Mouse (Mus musculus) limb, embryonic 11.5 days (tissue): ENCODE results near the gene Kif16b. TPM values are rescaled to one million over a fixed set of nuclear protein-coding genes. Genes with fewer than 3 reads are reported as not detected.

Experiments
- ATAC-seq: fragments of 200-750 bp; cut with Nextera tagmentation; 2 replicates; pipeline ENCODE4 v1.8.0; 2017; ENCODE audit warnings: low read depth; ENCODE audit not compliant: insufficient number of reproducible peaks, low FRiP score, low TSS enrichment
- DNase-seq: peaks from one replicate; pipeline ENCODE4 v3.0.0-alpha.2; 2015; ENCODE audit warnings: low spot score
- H3K27ac ChIP-seq: fragments of 300-500 bp; sonication (generic); replicated peaks from 2 replicates; pipeline ENCODE4 v1.5.1; 2014; ENCODE audit warnings: low read depth, mild to moderate bottlenecking, low read length
- H3K27me3 ChIP-seq: fragments of 300-500 bp; sonication (generic); 2 replicates; pipeline ENCODE4 v1.6.1; 2014; ENCODE audit warnings: mild to moderate bottlenecking, low read length, mixed read lengths; ENCODE audit not compliant: control insufficient read depth, insufficient read depth
- H3K36me3 ChIP-seq: fragments of 300-500 bp; sonication (generic); 2 replicates; pipeline ENCODE4 v1.6.1; 2014; ENCODE audit warnings: mild to moderate bottlenecking, low read length, moderate library complexity, mixed read lengths; ENCODE audit not compliant: control insufficient read depth, insufficient read depth
- H3K4me1 ChIP-seq: fragments of 300-500 bp; sonication (generic); 2 replicates; pipeline ENCODE4 v1.6.1; 2014; ENCODE audit warnings: low read length, mixed read lengths; ENCODE audit not compliant: control insufficient read depth, insufficient read depth
- H3K4me2 ChIP-seq: fragments of 300-500 bp; sonication (generic); 2 replicates; pipeline ENCODE4 v1.6.1; 2014; ENCODE audit warnings: low read depth, mild to moderate bottlenecking, moderate library complexity; ENCODE audit not compliant: severe bottlenecking
- H3K4me3 ChIP-seq: fragments of 300-500 bp; sonication (generic); 2 replicates; pipeline ENCODE4 v1.5.1; 2014; ENCODE audit warnings: low read depth, low read length
- H3K9ac ChIP-seq: fragments of 300-500 bp; sonication (generic); 2 replicates; pipeline ENCODE4 v1.6.1; 2014; ENCODE audit warnings: mild to moderate bottlenecking, low read length
- H3K9me3 ChIP-seq: fragments of 300-500 bp; sonication (generic); 2 replicates; pipeline ENCODE4 v1.6.1; 2016; ENCODE audit warnings: low read length; ENCODE audit not compliant: control insufficient read depth
- WGBS: fragments of 180-500 bp; shearing (Covaris S2); extraction: QIAGEN DNeasy Blood & Tissue Kit; methylation state at CpG from one replicate; pipeline ENCODE4 v1.1.7; 2014; 5-methylcytosine and 5-hydroxymethylcytosine counted together
- polyA plus RNA-seq: library from polyadenylated mRNA; unstranded; fragments of >200 nt; fragmentation: Nextera tagmentation; extraction: Ambion mirVana; gene quantifications from 2 replicates; pipeline ENCODE4 v1.2.1, GENCODE M21; 2014

Kif16b gene
- polyA plus RNA-seq, 1 experiment from 2014 or later = 11.7 TPM

DNA sequence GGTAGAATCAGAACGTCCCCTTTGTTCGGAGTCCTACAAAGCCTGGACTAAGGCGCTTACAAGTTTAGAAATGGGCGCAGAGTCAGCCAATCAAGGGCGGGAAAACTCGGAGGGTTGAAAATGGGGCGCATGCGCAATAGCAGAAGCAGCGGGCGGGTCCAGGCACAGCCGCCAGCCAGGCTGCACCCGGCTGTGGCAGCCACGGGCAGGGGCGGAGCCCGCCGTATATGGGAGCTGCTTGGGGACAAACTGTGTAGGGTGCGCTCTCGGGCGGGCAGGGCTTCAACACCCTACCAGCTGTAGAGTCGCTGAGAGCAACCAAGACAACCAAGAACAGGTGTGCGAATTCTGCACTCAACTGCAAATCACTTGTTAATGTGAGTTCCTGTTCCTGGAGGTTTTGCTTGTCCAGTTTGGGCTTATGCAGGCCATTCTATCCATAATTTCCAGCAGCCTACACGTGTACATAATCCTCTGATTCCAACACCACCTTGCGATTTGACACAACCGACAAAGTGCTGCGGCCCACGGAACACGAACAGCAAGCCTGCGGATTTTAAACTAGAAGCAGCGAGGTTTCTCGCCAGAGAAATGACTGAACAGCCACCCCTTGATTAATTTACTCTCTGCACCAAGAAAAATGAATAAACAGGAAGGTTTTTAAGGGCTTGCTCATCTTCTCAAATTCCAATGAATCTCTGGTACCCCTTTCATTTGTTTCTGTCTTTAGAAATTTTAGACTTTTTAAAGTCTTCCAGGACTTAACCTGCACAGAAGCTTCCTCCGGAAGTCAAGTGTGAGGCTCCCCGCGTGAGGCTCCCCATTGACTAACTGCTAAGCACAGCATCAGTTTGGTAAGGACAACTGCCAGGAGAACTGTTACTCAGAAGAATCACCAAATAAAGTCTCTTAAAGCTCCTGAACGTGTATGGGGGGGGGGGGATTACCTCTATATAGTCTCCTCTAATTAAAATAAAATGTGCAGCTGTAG, 1.9 kb upstream of the Kif16b start:
- no peaks in the 10 kb centered on the region for H3K9me3 ChIP-seq
- H3K4me2 ChIP-seq = peak overlapping the region; percentile 48
- peak overlapping the region; percentile 34; the same call in 1 of the 2 replicates for H3K9ac ChIP-seq
- DNase-seq (peak; percentile 92), ATAC-seq (peak; percentile 95)
- no peaks in the 10 kb centered on the region for H3K36me3 ChIP-seq
- 8% methylated on average over 34 of the region's 34 CpGs for WGBS
- no peaks in the 10 kb centered on the region for H3K4me1 ChIP-seq
- H3K4me3 ChIP-seq = peak overlapping the region; percentile 26
- H3K27ac ChIP-seq = no peak overlapping the region
- no peaks in the 10 kb centered on the region for H3K27me3 ChIP-seq

DNA sequence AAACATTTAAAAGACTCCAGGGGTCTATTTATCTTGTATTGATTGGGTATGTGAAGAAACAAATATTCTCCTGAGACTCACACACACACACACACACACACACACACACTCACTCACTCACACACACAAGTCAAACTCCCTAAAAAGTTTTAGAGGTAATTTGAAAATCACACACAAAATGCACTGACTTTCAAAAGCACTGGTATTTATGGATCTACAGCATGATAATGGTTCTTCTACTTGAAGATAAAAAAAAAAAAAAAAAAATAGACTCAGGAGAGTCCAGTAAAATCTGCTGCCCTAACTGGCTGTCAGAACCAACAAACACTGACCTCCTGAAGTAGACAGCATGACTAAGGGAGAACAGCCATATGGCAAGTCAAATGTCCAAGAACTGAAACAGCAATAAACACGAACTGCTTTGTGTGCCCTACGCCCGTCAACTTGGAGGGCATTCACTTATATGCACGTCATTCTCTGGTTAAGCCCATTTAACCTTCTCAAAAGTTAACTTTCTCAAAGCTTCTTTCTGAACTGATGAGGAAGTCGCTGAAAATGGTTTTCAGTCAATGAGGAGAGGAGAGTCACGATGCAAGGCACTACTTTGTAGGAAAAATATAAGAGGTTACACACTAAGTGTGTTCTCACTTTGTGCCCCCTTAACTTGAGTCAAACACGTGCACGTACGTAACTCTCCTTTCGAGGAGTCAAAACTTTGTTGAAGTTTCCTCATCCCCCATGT, 1.0 kb downstream of the Kif16b start:
- no peak for ATAC-seq

DNA sequence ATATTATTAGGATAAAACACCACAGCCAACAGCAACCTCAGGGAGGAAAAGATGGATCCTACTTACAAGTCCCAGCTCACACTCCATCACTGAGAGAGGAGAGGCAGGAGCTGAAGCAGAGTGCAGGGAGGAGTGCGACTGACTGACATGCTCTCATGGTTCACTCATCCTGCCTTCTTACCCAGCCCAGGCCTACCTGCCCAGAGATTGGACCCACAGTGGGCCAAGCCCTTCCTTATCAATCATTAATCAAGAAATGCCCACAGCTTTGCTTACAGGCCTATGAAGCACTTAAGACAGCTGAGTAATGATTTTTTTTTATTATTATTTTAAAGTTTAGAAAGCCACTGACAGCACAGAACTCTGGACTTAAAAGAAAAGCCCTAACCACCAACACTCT, 7.6 kb downstream of the Kif16b start:
- Histone ChIP-seq H3K4me1 (no peaks in the 10 kb centered on the region), H3K9me3 (no peaks in the 10 kb centered on the region), H3K4me3 (no peak overlapping the region), H3K4me2 (no peak overlapping the region), H3K9ac (no peak overlapping the region), H3K27ac (no peak overlapping the region), H3K36me3 (no peaks in the 10 kb centered on the region), H3K27me3 (no peaks in the 10 kb centered on the region)
- WGBS = 81% methylated on average over 1 of the region's 1 CpGs
- DNase-seq (no peak), ATAC-seq (no peak)

More for the DNA sequence above, 1.0 kb downstream of the Kif16b start:
- WGBS = 53% methylated on average over 10 of the region's 10 CpGs
- Histone ChIP-seq H3K4me2 (peak overlapping the region; percentile 77), H3K27me3 (no peaks in the 10 kb centered on the region), H3K27ac (no peak overlapping the region), H3K9ac (peak overlapping the region; percentile 78; the same call in 1 of the 2 replicates), H3K36me3 (no peaks in the 10 kb centered on the region), H3K4me3 (peak overlapping the region; percentile 67), H3K9me3 (no peaks in the 10 kb centered on the region), H3K4me1 (no peaks in the 10 kb centered on the region)
- no peak for DNase-seq

DNA sequence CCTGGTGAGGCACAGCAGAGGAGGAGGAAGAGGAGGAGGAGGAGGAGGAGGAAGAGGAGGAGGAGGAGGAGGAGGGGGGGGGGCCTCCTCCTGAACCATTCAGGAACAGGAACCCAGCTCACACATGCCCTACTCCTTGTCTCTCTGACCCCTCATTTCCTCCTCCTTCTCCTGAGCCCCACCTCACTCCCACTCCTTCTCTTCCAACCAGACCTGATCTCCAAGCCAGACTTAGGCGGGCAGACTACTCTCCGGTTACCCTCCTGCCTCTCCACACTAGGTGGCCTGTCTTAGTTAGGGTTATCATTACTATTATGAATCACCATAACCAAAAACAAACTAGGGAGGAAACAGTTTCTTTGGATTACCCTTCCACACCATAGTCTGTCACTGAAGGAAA, 10.0 kb downstream of the Kif16b start:
- Histone ChIP-seq H3K9me3 (no peaks in the 10 kb centered on the region), H3K36me3 (no peaks in the 10 kb centered on the region), H3K4me3 (no peak overlapping the region), H3K4me1 (no peaks in the 10 kb centered on the region), H3K9ac (no peak overlapping the region), H3K4me2 (no peak overlapping the region), H3K27me3 (no peaks in the 10 kb centered on the region), H3K27ac (no peak overlapping the region)
- DNase-seq (no peak), ATAC-seq (no peak)
- 73% methylated on average over 2 of the region's 2 CpGs for WGBS

DNA sequence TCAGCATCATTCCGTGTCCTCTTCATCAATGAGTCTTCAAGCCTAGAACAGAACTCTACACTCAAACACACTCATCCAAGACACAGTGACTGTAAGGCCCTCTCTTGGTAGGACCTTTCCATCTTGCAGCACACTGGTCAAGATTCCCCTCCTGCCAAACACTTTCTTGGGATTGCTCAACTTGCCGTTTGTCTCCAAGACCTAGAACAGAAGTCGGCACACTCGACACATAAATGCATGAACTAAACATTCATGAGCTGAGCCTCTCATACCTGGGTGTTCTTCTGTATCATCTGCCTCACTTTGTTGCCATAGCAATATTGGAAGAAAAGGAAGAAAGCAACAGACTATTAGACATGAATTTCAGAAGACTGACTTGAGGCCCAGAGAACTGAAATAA, 16.9 kb downstream of the Kif16b start:
- 0 out of 2 replicates have a peak, but pooled peaks cover 8% of the 10 kb centered on the region for H3K4me1 ChIP-seq
- H3K4me2 ChIP-seq = no peak overlapping the region
- no peak for ATAC-seq
- 92% methylated on average over 4 of the region's 4 CpGs for WGBS
- no peak for DNase-seq
- no peaks in the 10 kb centered on the region for H3K27me3 ChIP-seq
- H3K4me3 ChIP-seq = no peak overlapping the region
- H3K9me3 ChIP-seq = no peaks in the 10 kb centered on the region
- H3K9ac ChIP-seq = no peak overlapping the region
- H3K27ac ChIP-seq = no peak overlapping the region
- no peaks in the 10 kb centered on the region for H3K36me3 ChIP-seq

DNA sequence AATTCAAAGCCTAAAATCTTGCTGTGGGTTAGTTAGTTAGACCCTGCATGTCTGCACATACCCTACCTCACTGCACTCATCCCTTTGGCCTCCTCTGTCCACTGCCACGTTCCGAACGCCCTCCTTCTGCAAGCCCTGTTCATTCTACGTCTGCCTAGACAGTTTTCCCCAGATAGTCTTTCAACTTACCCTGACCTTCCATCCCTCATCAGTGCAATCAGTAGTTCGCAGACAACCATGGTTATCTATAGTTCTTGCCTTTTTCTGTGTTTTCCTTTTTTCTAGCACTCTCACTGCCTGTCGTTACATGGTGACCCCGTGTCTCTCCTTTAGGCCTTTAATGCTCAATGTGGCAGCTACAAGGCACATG, 17.7 kb downstream of the Kif16b start:
- WGBS = 80% methylated on average over 7 of the region's 7 CpGs
- Histone ChIP-seq H3K27ac (no peak overlapping the region), H3K4me2 (no peak overlapping the region), H3K9me3 (no peaks in the 10 kb centered on the region), H3K4me3 (no peak overlapping the region), H3K4me1 (0 out of 2 replicates have a peak, but pooled peaks cover 8% of the 10 kb centered on the region), H3K9ac (no peak overlapping the region), H3K36me3 (no peaks in the 10 kb centered on the region), H3K27me3 (no peaks in the 10 kb centered on the region)
- DNase-seq (no peak), ATAC-seq (no peak)

DNA sequence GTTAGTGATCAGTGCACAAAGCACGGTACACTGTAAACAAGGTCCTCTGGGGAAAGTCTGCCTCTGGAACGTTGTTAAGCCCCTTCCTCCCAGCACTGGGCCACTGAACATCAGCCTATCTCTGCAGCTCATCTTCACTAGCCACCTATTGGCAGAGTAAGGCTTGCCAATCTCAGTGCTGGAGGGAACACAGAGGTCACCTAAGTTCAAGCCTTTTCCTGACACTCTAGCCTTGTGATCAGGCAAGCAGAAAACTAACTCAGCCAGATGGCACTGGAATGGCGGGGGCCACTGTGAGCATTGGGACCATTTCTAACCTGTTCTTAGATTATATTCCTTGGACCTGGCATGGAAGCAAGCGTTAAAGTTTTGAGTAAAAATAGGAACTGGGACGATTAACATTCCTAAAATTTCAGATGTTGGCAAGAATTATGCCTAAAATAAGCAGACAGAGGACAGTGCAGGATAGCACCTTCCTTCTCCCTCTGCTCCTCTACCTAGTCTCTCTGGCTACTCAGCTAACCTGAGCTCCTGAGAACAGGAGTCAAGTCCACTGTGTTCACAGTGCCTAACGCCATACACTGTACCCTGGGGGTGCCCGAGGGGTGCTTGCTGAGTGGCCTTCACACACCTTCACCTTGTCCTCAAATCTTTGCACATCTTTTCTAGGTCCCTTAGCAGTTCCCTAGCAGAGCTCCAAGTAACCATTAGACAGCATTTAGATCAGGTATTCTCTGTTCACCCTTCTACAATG, 18.3 kb downstream of the Kif16b start:
- Histone ChIP-seq H3K4me2 (no peak overlapping the region), H3K36me3 (no peaks in the 10 kb centered on the region), H3K27me3 (no peaks in the 10 kb centered on the region), H3K9ac (no peak overlapping the region), H3K9me3 (no peaks in the 10 kb centered on the region), H3K4me1 (0 out of 2 replicates have a peak, but pooled peaks cover 8% of the 10 kb centered on the region), H3K4me3 (no peak overlapping the region), H3K27ac (no peak overlapping the region)
- no peak for ATAC-seq
- DNase-seq = no peak
- 55% methylated on average over 7 of the region's 7 CpGs for WGBS

DNA sequence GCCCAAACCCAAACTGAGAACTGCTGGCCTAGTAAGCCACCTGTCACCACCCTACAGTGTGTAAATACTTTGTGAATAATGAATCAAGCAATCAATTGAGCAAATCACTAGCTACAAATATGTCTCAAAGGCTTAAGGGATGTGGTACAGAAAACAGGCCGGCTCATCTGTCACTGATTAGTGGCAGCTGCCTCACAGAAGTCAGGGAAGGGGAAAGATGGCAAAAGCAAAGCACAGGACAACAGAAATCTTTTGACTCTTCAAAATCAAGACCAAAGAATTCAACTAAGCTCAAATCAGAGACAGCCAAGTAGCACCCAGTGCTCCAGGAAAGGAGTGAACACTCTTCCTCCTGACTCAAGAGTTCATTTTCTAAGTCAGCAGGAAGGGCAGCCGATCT, 18.9 kb downstream of the Kif16b start:
- Histone ChIP-seq H3K9me3 (no peaks in the 10 kb centered on the region), H3K4me1 (0 out of 2 replicates have a peak, but pooled peaks cover 8% of the 10 kb centered on the region), H3K9ac (no peak overlapping the region), H3K4me3 (no peak overlapping the region), H3K4me2 (no peak overlapping the region), H3K27me3 (no peaks in the 10 kb centered on the region), H3K27ac (no peak overlapping the region), H3K36me3 (no peaks in the 10 kb centered on the region)
- WGBS = 32% methylated on average over 2 of the region's 2 CpGs
- DNase-seq (no peak), ATAC-seq (no peak)
